Mouse (Mus musculus) CH12.LX (cell line): Measurements from ENCODE around the gene Trpm5.

Source experiments
- CTCF ChIP-seq, 2 experiments: IDR thresholded peaks in 1 of 2; conservative IDR thresholded peaks in 1 of 2; 2 replicates each; pipeline ENCODE4 v1.5.1; 2011 to 2012; ENCODE audit warnings: low read depth in 2 of 2, low read length in 2 of 2, improper control_type of control experiment in 1 of 2, inconsistent platforms in 1 of 2, mild to moderate bottlenecking in 1 of 2, moderate library complexity in 1 of 2
- E2F4 ChIP-seq: IDR thresholded peaks from 2 replicates; pipeline ENCODE4 v1.6.1; 2011; ENCODE audit warnings: low read depth, low read length, improper control_type of control experiment; ENCODE audit not compliant: insufficient replicate concordance
- HCFC1 ChIP-seq: IDR thresholded peaks from 2 replicates; pipeline ENCODE4 v1.6.1; 2012; ENCODE audit warnings: low read depth, mild to moderate bottlenecking, inconsistent platforms, low read length, improper control_type of control experiment
- JUN ChIP-seq: IDR thresholded peaks from 2 replicates; pipeline ENCODE4 v1.6.1; 2011; ENCODE audit warnings: low read depth, mild to moderate bottlenecking, low read length, improper control_type of control experiment, moderate library complexity; ENCODE audit not compliant: insufficient read depth
- MAFK ChIP-seq: IDR thresholded peaks from 2 replicates; pipeline ENCODE4 v1.6.1; 2011; ENCODE audit warnings: low read length, improper control_type of control experiment; ENCODE audit not compliant: insufficient replicate concordance
- MAX ChIP-seq: IDR thresholded peaks from 2 replicates; pipeline ENCODE4 v1.6.1; 2011; ENCODE audit warnings: low read length, improper control_type of control experiment
- PAX5 ChIP-seq: IDR thresholded peaks from 2 replicates; pipeline ENCODE4 v1.6.1; 2012; ENCODE audit warnings: low read length, inconsistent platforms, mixed read lengths
- POLR2A ChIP-seq: IDR thresholded peaks from 2 replicates; pipeline ENCODE4 v1.6.1; 2011; ENCODE audit warnings: low read depth, mild to moderate bottlenecking, improper control_type of control experiment, low read length
- TBP ChIP-seq: conservative IDR thresholded peaks from 2 replicates; pipeline ENCODE4 v1.6.1; 2011; ENCODE audit warnings: low read depth, low read length, improper control_type of control experiment
- ZC3H11A ChIP-seq: IDR thresholded peaks from 2 replicates; pipeline ENCODE4 v1.6.1; 2012; ENCODE audit warnings: low read depth, mild to moderate bottlenecking, inconsistent platforms, low read length, improper control_type of control experiment
- ZKSCAN1 ChIP-seq: IDR thresholded peaks from 2 replicates; pipeline ENCODE4 v1.6.1; 2012; ENCODE audit warnings: low read depth, inconsistent platforms, low read length, improper control_type of control experiment, borderline replicate concordance

DNA sequence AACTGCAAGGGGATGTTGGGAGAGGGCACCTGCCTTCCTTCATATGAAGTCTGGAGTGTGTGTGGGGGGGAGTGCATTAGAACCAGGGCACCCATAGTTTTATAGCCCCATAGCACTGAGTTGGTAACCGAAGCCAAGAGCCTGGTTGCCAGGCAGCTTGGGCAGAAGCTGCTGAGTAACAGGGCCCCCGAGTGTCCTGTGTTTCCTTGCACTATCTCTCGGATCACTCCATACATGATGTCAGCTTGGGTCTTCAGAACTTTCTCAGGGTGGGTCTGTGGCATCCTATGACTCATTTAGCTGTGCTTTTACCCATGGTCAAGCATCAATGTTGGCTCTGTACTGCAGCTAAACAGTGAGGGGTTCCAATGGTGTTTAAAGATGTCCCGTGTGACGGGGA, 37.4 kb downstream of the Trpm5 start:
- TF ChIP-seq PAX5 (no peak), CTCF (conservative IDR thresholded peaks at IDR 0.05 in 1 of 2, IDR thresholded peaks at IDR 0.05 in 1 of 2; ENCODE audit: low read depth in 2 of 2, low read length in 2 of 2) (no peak), ZC3H11A (no peak), ZKSCAN1 (no peak), HCFC1 (no peak), TBP (no peak), E2F4 (no peak), POLR2A (no peak), MAFK (no peak), MAX (no peak), JUN (no peak)
